Mouse (Mus musculus) ES-CJ7 (cell line): Measurements from ENCODE around the gene Bad.
"Not testable (repeated sequence)": the region's sequence is repeated elsewhere in the genome, so short reads cannot be mapped to it uniquely, and the experiment has no call there.

Experiments
- DNase-seq: peaks from one replicate; pipeline ENCODE4 v3.0.0; 2011; ENCODE audit warnings: low read depth, low spot score

The Bad gene

GRCm38 (mm10) chr19:6941372-6942248 lies at the start of gene Bad:
Gene Bad, plus strand, starts transcription at chr19:6941861.
- peak; percentile 86 for DNase-seq

DNA sequence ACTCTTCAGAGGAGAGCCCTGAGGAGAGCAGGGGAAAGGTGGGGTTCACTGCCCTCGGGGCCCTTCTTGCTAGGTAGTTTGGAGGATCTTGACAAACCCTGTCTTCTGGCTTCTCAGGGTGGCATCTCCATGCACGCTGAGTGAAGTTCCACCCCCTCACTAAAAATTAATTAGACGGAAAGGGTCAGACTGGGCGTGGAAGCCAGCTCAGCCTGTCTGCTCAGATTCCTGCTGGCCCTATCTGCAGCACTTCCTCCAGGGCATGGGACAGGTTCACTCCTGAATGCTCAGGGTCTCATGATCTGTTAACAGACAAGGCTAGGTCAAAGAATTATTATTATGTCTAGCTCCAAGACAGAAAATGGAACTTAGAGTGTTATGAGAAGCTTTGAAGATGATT lies 49.1 kb upstream of the Bad start:
- no peak for DNase-seq

DNA sequence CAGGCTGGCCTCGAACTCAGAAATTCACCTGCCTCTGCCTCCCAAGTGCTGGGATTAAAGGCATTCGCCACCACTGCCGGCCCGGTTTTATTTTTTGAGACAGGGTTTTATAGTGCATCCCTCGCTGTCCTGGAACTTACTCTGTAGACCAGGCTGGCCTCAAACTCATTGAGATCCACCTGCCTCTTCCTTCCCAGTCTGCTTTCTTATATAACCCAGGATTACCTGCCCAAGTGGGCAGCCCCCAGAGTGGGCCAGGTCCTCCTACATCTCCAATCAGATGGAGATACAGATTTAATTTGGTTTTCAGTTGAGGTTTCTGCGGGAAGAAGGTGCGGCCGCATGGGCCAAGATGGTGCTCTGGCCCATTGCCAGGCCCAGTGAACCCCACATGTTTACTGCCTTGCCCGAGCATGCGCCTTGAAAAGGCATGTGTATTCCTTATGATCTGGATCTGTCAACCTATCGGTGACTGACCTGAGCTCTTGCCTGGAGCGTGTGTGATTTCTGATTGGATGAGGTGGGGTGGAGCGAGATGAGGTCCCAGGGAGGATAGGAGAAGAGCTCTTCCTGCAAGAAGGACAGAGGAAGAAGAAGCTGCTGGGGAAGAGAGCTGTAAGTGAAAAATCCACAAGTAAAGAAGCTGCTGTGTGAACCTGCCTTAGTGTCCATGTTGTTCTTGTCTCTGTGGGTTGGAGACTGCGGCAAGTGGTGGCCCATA lies 47.8 kb upstream of the Bad start:
- DNase-seq = no peak

DNA sequence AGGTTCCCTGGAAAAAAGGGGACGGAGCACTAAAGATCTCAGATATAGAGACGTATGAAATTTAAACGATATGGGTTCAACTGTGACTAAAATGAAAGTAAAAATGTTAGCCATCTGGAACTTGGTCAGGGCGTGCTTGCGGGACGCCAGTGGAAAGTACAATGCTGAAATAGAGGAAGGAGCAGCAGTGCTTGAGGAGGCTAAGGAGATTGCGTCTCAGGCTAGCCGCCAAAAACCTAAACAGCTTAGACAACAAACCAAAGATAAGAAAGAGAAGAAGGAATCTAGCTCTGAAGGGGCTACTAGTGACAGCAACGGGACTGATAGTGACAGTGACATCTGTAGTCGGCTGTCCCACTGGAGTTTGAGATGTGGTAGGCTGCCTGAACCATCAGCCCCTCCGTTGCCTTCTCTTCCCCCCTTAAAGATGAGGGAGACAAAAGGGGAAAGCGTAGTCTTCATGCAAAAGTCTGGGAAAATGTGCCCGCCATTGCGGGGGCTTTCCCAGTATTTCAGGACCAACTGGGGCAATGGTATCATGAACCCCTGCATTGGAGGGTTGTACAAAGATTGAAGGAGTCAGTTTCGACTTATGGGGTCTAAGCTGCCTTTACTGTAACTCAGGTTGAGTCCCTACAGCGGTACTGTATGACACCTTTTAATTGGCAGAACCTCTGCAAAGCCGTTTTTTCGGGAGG lies 45.9 kb upstream of the Bad start:
- DNase-seq = not testable (repeated sequence)

DNA sequence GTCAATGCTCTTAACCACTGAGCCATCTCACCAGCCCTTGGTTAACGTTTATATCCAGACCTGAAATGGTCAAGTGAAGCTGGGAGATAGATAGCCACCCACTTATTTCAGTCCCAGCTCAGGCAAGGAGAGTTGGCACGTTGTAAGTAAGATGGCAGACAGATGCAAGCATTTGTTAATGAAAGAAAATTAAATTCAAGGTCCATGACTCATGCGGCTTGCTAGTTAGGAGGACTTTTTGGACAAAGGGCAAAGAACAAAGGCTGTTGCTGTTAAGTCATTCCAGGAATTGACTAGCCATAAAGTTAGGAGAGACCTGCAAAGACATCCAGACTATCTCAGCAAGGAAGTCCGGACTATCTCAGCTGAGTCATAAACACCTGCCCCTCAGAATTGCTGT lies 42.0 kb upstream of the Bad start:
- DNase-seq = no peak

DNA sequence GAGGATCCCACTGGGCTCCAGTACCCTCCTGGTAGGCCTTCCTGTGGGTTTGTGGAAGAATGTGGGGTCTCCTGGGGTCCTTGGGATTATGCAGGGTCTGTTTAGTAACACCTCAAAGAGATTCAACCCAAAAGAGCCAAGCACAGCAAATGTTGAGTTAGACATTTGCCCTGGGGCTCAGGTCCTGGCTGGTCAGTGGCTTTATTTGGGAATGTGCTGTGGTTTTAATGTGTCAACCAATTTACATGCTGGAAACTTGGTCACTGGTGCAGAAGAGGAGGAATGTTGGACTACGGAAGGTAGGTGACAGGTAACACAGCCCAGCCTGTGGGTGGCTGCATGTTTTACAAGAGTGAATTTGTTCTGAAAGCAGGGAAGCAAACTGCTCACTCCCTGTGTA lies 38.6 kb upstream of the Bad start:
- no peak for DNase-seq

GRCm38 (mm10) chr19:6904846-6905245 lies 36.8 kb upstream of the Bad start:
- DNase-seq = no peak

- DNase-seq = no peak
These were observed 36.0 kb upstream of the Bad start for GRCm38 (mm10) chr19:6905498-6906159.

GRCm38 (mm10) chr19:6906199-6906598 lies 35.5 kb upstream of the Bad start:
- no peak for DNase-seq

GRCm38 (mm10) chr19:6907094-6907493 lies 34.6 kb upstream of the Bad start:
- DNase-seq = no peak

DNA sequence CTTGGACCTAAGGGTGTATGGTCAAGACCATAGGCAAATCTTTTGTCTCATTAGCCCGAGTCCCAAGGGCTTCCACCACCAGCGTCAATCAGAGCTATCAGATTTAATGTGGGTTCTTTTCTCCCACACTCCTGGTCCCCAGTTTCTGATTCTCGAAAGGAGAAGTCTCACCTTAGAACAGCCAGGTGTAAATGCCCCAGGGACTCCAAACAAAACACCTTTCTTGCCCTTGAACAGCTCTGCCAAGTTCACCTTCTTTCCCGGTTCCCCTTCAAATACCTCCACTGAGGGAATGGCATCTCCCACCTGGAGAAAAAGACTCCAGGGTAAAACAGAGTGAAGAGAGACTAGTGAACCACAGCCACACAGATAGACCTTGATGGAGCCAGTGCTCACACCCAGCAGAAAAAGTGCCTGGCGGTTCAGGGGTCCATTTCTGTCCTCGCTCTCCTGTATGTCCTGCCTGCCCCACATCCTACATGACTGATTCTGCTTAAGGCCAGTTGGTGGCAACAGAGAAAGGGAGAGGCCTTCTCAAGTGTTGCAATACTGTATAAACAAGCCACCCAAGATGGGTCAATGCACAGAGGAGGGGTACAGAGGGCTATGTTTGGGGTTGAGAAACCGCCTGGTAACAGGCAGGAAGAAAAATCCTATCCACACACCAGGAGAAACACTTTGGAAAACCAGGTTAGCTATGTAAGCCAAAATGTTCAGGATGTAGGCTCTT lies 33.7 kb upstream of the Bad start:
- DNase-seq = no peak

DNA sequence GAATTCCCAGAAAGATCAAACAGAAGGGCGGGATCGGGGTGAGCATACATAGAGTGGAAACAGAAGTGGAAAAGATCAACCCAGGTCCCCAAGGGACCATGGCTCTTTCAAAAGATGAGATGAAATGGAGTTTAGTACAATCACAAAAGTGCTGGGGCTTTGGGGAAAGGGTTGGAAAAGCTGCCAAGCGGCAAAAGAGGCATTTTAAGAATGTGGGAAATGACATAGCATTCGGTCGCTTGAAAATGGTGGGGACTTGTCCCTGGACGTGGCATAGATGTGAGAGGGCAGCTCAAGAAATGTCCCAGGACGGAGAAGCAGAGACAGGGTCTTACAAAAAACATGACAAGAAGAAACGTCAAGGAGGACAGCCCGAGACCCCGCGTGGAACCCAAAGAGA lies 32.6 kb upstream of the Bad start:
- DNase-seq = no peak

- peak; percentile 95 for DNase-seq
These were observed 32.0 kb upstream of the Bad start, which contains the start of the genes Trmt112 and Prdx5 for GRCm38 (mm10) chr19:6909507-6910289. Gene Trmt112, plus strand, starts transcription at chr19:6909698. Gene Prdx5, minus strand, starts transcription at chr19:6910106.

GRCm38 (mm10) chr19:6910306-6910705 lies 31.4 kb upstream of the Bad start:
- DNase-seq = peak; percentile 58

- DNase-seq = no peak
These were observed 30.3 kb upstream of the Bad start for GRCm38 (mm10) chr19:6911101-6912074.

DNA sequence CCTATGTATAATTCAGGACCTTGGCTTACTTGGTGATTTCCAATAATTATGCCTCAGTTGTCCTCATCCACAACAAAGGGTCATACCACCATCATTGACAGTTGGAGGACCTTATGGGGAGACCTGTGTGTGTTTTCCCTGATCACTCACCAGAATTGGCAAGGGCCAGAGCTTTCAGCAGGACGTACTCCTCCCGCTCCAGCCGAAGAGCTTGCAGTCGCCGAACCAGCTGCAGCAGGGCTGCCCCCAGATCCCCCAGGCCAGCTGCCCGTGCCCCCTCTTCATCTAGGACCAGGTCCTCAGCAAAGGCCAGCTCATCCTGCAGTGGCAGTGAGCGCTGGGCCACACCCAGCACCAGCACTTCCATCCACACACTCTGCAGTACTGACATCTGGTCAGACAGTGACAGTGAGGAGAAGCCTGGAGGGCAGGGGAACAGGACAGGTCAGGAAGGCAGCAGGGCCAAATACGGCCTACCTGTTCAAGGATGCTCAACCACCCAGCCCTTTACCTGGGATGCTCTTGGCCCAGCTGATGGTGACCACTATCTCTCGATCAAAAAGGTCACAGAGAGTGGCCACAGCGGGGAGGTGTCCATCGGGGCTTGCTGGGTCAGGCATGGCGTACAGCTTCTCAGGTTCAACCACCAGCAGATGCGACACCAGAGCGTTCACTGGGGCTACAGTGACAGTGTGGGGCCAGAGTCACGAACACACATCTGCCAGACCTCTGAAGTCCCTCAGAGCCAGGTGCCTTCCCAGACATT lies 29.3 kb upstream of the Bad start:
- DNase-seq = no peak

DNA sequence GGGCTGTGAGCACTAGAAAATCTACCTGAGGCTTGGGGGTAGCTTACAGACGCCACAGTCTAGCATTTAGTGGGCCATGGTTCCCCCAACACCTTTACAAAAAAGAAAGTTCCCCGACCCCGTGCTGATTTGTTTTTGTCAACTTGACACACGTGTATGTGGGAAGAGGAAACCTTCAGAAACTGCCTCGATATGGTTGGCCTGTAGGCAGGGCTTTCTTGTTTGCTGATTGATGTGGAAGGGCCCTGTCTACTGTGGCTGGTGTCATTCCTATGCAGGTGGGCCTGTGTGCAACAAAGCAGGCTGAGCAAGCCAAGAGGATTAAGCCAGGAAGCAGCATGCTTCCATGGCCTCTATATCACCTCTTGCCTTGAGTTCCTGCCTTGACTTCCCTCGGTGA lies 28.6 kb upstream of the Bad start:
- no peak for DNase-seq

- DNase-seq = no peak
These were observed 27.7 kb upstream of the Bad start for GRCm38 (mm10) chr19:6913991-6914390.
